Mouse (Mus musculus) forebrain, embryonic 14.5 days (tissue): Measurements from ENCODE around the gene Ppp6r1. TPM values are rescaled to one million over a fixed set of nuclear protein-coding genes. Genes with fewer than 3 reads are reported as not detected.
"Not testable (repeated sequence)": the region's sequence is repeated elsewhere in the genome, so short reads cannot be mapped to it uniquely, and the experiment has no call there.

Experiments
- ATAC-seq: fragments of 200-750 bp; cut with Nextera tagmentation; 2 replicates; pipeline ENCODE4 v1.8.0; 2017; ENCODE audit warnings: mild to moderate bottlenecking, moderate library complexity
- DNase-seq: peaks from one replicate; pipeline ENCODE4 v3.0.0-alpha.2; 2015; ENCODE audit warnings: low spot score
- H3K27ac ChIP-seq: fragments of 300-500 bp; sonication (generic); 2 replicates; pipeline ENCODE4 v1.5.1; 2014; ENCODE audit warnings: low read depth, mild to moderate bottlenecking, control low read depth, low read length, moderate library complexity
- H3K27me3 ChIP-seq: fragments of 300-500 bp; sonication (generic); replicated peaks from 2 replicates; pipeline ENCODE4 v1.6.1; 2014; ENCODE audit warnings: low read length, control low read depth, mixed read lengths; ENCODE audit not compliant: control insufficient read depth, insufficient read depth
- H3K36me3 ChIP-seq: fragments of 300-500 bp; sonication (generic); 2 replicates; pipeline ENCODE4 v1.6.1; 2014; ENCODE audit warnings: low read length, control low read depth; ENCODE audit not compliant: control insufficient read depth, insufficient read depth
- H3K4me1 ChIP-seq: fragments of 300-500 bp; sonication (generic); 2 replicates; pipeline ENCODE4 v1.6.1; 2014; ENCODE audit warnings: antibody characterized with exemption, low read length, control low read depth; ENCODE audit not compliant: control insufficient read depth, insufficient read depth
- H3K4me2 ChIP-seq: fragments of 300-500 bp; sonication (generic); 2 replicates; pipeline ENCODE4 v1.6.1; 2014; ENCODE audit warnings: mild to moderate bottlenecking, control low read depth, low read length
- H3K4me3 ChIP-seq: fragments of 300-500 bp; sonication (generic); 2 replicates; pipeline ENCODE4 v1.5.1; 2014; ENCODE audit warnings: low read depth, low read length, control low read depth
- H3K9ac ChIP-seq: fragments of 300-500 bp; sonication (generic); 2 replicates; pipeline ENCODE4 v1.6.1; 2014; ENCODE audit warnings: mild to moderate bottlenecking, low read length, control low read depth, moderate library complexity
- H3K9me3 ChIP-seq: fragments of 300-500 bp; sonication (generic); replicated peaks from 2 replicates; pipeline ENCODE4 v1.6.1; 2016; ENCODE audit warnings: low read length, control low read depth, mixed read lengths; ENCODE audit not compliant: control insufficient read depth
- WGBS: fragments of 180-500 bp; shearing (Covaris S2); extraction: QIAGEN DNeasy Blood & Tissue Kit; methylation state at CpG from one replicate; pipeline ENCODE4 v1.1.7; 2014; 5-methylcytosine and 5-hydroxymethylcytosine counted together
- polyA plus RNA-seq: library from polyadenylated mRNA; unstranded; fragments of >200 nt; fragmentation: Nextera tagmentation; extraction: Ambion mirVana; gene quantifications from 2 replicates; pipeline ENCODE4 v1.2.1, GENCODE M21; 2014

Gene Ppp6r1
- polyA plus RNA-seq, 1 experiment from 2014 or later = 4.4 TPM

DNA sequence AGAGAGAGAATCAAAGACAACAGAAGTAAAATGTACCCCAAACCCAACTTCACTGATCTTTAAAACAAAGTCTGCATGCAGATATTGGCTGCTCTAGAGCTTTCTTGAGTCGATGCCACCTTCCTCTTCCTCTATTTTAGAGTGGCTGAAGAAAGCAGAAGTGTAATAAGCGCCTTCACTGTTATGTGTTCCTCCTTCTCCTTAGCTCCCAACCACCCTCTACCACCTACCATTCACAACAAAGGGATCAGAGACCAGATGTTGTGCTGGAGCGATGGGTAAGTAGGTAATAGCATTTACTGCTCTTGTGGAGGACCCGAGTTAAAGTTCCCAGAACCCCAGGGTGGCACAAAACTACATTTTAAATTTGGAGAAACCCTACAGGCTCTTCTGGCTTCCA is 61.8 kb downstream of the Ppp6r1 start:
- 76% methylated on average over 4 of the region's 4 CpGs for WGBS
- not testable (repeated sequence) for H3K4me3 ChIP-seq, H3K4me1 ChIP-seq

More for the DNA sequence above, 61.8 kb downstream of the Ppp6r1 start:
- not testable (repeated sequence) for H3K36me3 ChIP-seq, DNase-seq, H3K27me3 ChIP-seq, ATAC-seq, H3K9me3 ChIP-seq, H3K4me2 ChIP-seq, H3K27ac ChIP-seq, H3K9ac ChIP-seq

Other genes with a start within 250 kb of the Ppp6r1 start
- 30.1 and 37.9 TPM in 2 replicates for gene Rdh13, start 213.4 kb downstream of the Ppp6r1 start, polyA plus RNA-seq
- 2.9 and 5.6 TPM in 2 replicates for gene Eps8l1, start 198.3 kb downstream of the Ppp6r1 start, polyA plus RNA-seq
- gene Ppp1r12c, start 157.3 kb downstream of the Ppp6r1 start, polyA plus RNA-seq = 29.4 and 32.1 TPM in 2 replicates
- 1.4 and 2.3 TPM in 2 replicates for gene Tnnt1, start 142.6 kb downstream of the Ppp6r1 start, polyA plus RNA-seq
- 0.81 and 1.7 TPM in 2 replicates for gene Tnni3, start 134.8 kb downstream of the Ppp6r1 start, polyA plus RNA-seq
- 0.55 and 0.72 TPM in 2 replicates for gene Dnaaf3, start 126.6 kb downstream of the Ppp6r1 start, polyA plus RNA-seq
- 133 and 153 TPM in 2 replicates for gene Syt5, start 111.5 kb downstream of the Ppp6r1 start, polyA plus RNA-seq
- gene Ptprh, start 55.0 kb downstream of the Ppp6r1 start, polyA plus RNA-seq = not detected in 2 replicates
- 2.4 and 2.6 TPM in 2 replicates for gene Tmem86b, start 27.6 kb downstream of the Ppp6r1 start, polyA plus RNA-seq
- gene Hspbp1, start 26.0 kb upstream of the Ppp6r1 start, polyA plus RNA-seq = 141 and 156 TPM in 2 replicates
- gene Brsk1, start 31.6 kb upstream of the Ppp6r1 start, polyA plus RNA-seq = 7.9 and 8.0 TPM in 2 replicates
- gene Tmem150b, start 66.2 kb upstream of the Ppp6r1 start, polyA plus RNA-seq = 0.12 TPM in 1 of 2 replicates, not detected in the other
- gene Kmt5c, start 81.1 kb upstream of the Ppp6r1 start, polyA plus RNA-seq = 54.6 and 57.1 TPM in 2 replicates
- 11.7 and 13.1 TPM in 2 replicates for gene Cox6b2, start 94.1 kb upstream of the Ppp6r1 start, polyA plus RNA-seq
- not detected in 2 replicates for gene Fam71e2, start 112.3 kb upstream of the Ppp6r1 start, polyA plus RNA-seq
- 0.21 and 0.32 TPM in 2 replicates for gene Il11, start 123.8 kb upstream of the Ppp6r1 start, polyA plus RNA-seq
- not detected in 2 replicates for gene Tmem190, start 123.9 kb upstream of the Ppp6r1 start, polyA plus RNA-seq
- gene Tmem238, start 130.6 kb upstream of the Ppp6r1 start, polyA plus RNA-seq = 1.5 and 1.7 TPM in 2 replicates
- gene Rpl28, start 133.9 kb upstream of the Ppp6r1 start, polyA plus RNA-seq = 179 and 182 TPM in 2 replicates
- gene Ube2s, start 153.6 kb upstream of the Ppp6r1 start, polyA plus RNA-seq = 378 and 472 TPM in 2 replicates
- gene Shisa7, start 185.7 kb upstream of the Ppp6r1 start, polyA plus RNA-seq = 5.8 and 7.7 TPM in 2 replicates
- gene Isoc2b, start 211.2 kb upstream of the Ppp6r1 start, polyA plus RNA-seq = 3.3 and 4.3 TPM in 2 replicates
- 0.53 and 0.59 TPM in 2 replicates for gene Isoc2a, start 218.1 kb upstream of the Ppp6r1 start, polyA plus RNA-seq
- gene Gm36210, start 247.5 kb upstream of the Ppp6r1 start, polyA plus RNA-seq = 0.33 and 0.44 TPM in 2 replicates